Mouse (Mus musculus) lung, embryonic 15.5 days (tissue): ENCODE results near the gene Zbtb48. TPM values are rescaled to one million over a fixed set of nuclear protein-coding genes. Genes with fewer than 3 reads are reported as not detected.

Experiments
- ATAC-seq: fragments of 200-750 bp; cut with Nextera tagmentation; 2 replicates; pipeline ENCODE4 v1.8.0; 2017; ENCODE audit warnings: moderate number of reproducible peaks, borderline replicate concordance; ENCODE audit not compliant: low FRiP score, low TSS enrichment; ENCODE audit errors: extremely low read depth
- H3K27ac ChIP-seq: fragments of 300-500 bp; sonication (generic); 2 replicates; pipeline ENCODE4 v1.5.1; 2015; ENCODE audit warnings: moderate library complexity, mild to moderate bottlenecking, inconsistent platforms
- H3K27me3 ChIP-seq: fragments of 300-500 bp; sonication (generic); 2 replicates; pipeline ENCODE4 v1.6.1; 2015; ENCODE audit warnings: inconsistent platforms
- H3K36me3 ChIP-seq: fragments of 300-500 bp; sonication (generic); 2 replicates; pipeline ENCODE4 v1.6.1; 2015; ENCODE audit warnings: inconsistent platforms
- H3K4me1 ChIP-seq: fragments of 300-500 bp; sonication (generic); 2 replicates; pipeline ENCODE4 v1.6.1; 2015; ENCODE audit warnings: inconsistent platforms
- H3K4me2 ChIP-seq: fragments of 300-500 bp; sonication (generic); 2 replicates; pipeline ENCODE4 v1.6.1; 2015; ENCODE audit warnings: inconsistent platforms, mild to moderate bottlenecking, moderate library complexity
- H3K4me3 ChIP-seq: fragments of 300-500 bp; sonication (generic); 2 replicates; pipeline ENCODE4 v1.5.1; 2015; ENCODE audit warnings: mild to moderate bottlenecking, inconsistent platforms
- H3K9ac ChIP-seq: fragments of 300-500 bp; sonication (generic); 2 replicates; pipeline ENCODE4 v1.6.1; 2015; ENCODE audit warnings: inconsistent platforms
- H3K9me3 ChIP-seq: fragments of 300-500 bp; sonication (generic); 2 replicates; pipeline ENCODE4 v1.6.1; 2016; ENCODE audit warnings: inconsistent platforms
- WGBS: fragments of 180-500 bp; shearing (Covaris S2); methylation state at CpG from one replicate; pipeline ENCODE4 v1.1.7; 2015; 5-methylcytosine and 5-hydroxymethylcytosine counted together
- polyA plus RNA-seq: library from polyadenylated mRNA; unstranded; fragments of >200 nt; fragmentation: Nextera tagmentation; extraction: Ambion mirVana; gene quantifications from 2 replicates; pipeline ENCODE4 v1.2.1, GENCODE M21; 2015

Gene Zbtb48
- polyA plus RNA-seq, 1 experiment from 2014 or later = 19.0 TPM

DNA sequence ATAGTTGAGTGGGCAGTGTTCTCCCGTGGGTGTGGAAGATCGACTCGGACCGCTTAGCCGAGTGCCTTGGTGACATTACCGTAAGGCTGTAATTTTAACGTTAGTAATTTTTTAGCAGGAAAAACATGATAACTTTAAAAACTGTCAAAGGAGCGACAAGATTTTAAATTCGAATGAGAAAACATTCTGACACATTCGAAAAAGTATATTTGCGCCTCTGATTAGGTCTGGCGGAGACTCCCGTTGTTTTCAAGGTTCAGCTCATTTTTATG, 30.6 kb downstream of the Zbtb48 start:
- no peaks in the 10 kb centered on the region for H3K27me3 ChIP-seq
- peak overlapping the region; percentile 66 for H3K4me2 ChIP-seq
- H3K9me3 ChIP-seq = no peaks in the 10 kb centered on the region
- WGBS = 1% methylated on average over 13 of the region's 13 CpGs
- H3K36me3 ChIP-seq = peaks cover 10% of the 10 kb centered on the region
- H3K4me1 ChIP-seq = peaks cover 32% of the 10 kb centered on the region
- H3K9ac ChIP-seq = peak overlapping the region; percentile 80
- H3K4me3 ChIP-seq = peak overlapping the region; percentile 100
- ATAC-seq = no peak
- H3K27ac ChIP-seq = peak overlapping the region; percentile 80

GRCm38 (mm10) chr4:151996173-151996950, 31.1 kb downstream of the Zbtb48 start, which contains the start of gene Phf13:
Gene Phf13, minus strand, starts transcription at chr4:151996258.
- H3K27ac ChIP-seq = peak within 1 kb of the TSS; percentile 87
- no peaks in the 10 kb centered on the region for H3K27me3 ChIP-seq
- WGBS = 1% methylated on average over 88 of the region's 94 CpGs
- peak; percentile 97 for ATAC-seq
- peak within 1 kb of the TSS; percentile 80 for H3K9ac ChIP-seq
- H3K4me2 ChIP-seq = peak within 1 kb of the TSS; percentile 93
- H3K36me3 ChIP-seq = peaks cover 16% of the 10 kb centered on the region
- H3K9me3 ChIP-seq = no peaks in the 10 kb centered on the region
- peak within 1 kb of the TSS; percentile 100 for H3K4me3 ChIP-seq
- peaks cover 32% of the 10 kb centered on the region for H3K4me1 ChIP-seq

DNA sequence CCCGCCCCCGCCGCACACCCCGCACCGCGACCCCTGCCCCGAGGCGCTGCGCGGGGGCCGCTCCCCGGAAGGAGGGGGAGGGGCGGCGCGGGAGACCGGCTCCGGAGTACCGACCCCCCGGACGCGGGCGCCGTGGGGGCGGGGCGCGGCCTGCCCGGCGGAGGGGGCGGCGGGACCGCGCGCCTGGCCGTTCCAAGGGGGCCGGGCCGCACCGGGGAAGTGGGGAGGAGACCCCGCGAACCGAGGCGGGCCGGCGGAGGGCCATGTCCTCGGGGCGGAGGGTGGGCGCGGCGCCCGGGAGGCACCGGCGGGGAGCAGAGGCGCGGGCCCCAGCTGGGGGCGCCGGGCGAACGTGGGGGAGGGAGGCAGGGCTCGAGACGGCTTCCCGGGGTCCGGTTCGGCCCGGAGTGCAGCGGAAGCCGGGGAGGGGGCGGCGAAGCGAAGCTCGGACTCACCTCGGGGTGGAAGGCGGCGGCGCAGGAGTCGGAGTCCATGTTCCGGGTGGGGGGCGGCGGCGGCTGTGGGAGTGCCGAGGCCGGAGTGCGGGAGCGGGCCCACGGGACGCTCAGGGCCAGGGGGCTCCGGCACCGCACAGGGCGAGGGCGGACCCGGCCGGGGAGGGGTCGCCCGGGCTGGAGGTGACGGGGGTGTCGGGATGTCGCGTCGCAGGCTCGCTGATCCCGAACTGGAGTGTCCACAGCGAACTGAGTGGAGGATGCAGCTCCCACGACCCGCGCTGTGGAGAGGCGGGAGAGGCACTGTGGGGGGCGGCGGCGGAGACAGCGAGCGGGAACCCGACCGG, 31.9 kb downstream of the Zbtb48 start:
- H3K27ac ChIP-seq = peak overlapping the region; percentile 87
- peak overlapping the region; percentile 80 for H3K9ac ChIP-seq
- WGBS = under 1% methylated on average over 80 of the region's 111 CpGs
- peaks cover 29% of the 10 kb centered on the region for H3K4me1 ChIP-seq
- peak overlapping the region; percentile 93 for H3K4me2 ChIP-seq
- ATAC-seq = peak; percentile 35; the same call in 1 of the 2 replicates
- no peaks in the 10 kb centered on the region for H3K9me3 ChIP-seq
- no peaks in the 10 kb centered on the region for H3K27me3 ChIP-seq
- H3K4me3 ChIP-seq = peak overlapping the region; percentile 100
- H3K36me3 ChIP-seq = peaks cover 24% of the 10 kb centered on the region

DNA sequence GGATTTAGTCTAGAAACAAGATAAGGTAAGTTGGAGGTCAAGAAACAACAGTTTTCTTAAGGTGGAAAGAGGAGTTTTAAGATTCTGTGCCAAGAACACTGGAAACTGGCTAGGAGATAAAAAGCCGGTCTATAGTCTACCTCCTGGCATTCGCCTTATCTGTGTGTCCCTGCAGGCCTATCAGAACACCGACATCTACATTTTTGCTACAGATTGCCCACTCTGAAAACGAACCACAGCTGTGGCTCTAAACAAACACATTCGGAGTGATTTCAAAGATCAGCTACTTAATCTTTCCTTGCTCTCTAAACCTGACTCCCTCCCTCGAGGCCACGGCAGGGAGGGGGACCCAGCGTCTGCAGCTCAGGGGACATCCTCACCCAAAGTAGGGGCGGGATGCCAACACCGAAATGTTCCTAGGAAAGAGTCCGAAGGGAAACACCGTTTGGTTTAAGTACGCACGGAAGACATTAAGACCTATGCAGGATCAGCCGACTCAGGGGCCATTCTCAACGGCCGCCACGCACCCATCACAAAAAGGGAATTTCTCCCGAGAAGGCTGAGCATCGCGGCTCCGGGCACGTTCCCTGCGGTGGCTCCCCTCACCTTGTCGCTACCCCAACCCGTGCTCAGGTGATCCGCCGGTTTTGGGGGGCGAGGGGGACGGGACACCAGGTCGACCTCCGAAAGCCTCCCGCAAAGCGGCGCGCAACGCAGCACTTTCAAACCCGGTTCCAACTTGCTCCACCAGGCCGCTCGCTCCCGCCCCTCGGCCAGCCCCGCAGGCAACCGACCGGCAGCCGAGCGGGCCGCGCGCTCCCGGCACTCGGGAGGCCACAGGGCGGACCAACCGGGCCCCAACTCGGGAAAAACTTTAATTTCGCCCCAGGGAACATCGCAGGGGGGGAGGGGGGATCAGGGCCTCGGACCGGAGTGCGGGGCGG, 33.0 kb downstream of the Zbtb48 start:
- Histone ChIP-seq H3K4me3 (peak overlapping the region; percentile 100), H3K4me1 (peaks cover 29% of the 10 kb centered on the region), H3K4me2 (peak overlapping the region; percentile 93), H3K27ac (peak overlapping the region; percentile 87), H3K27me3 (no peaks in the 10 kb centered on the region), H3K36me3 (peaks cover 30% of the 10 kb centered on the region), H3K9me3 (no peaks in the 10 kb centered on the region), H3K9ac (peak overlapping the region; percentile 80)
- peak; percentile 0; the same call in 1 of the 2 replicates for ATAC-seq
- 1% methylated on average over 57 of the region's 61 CpGs for WGBS

- Histone ChIP-seq H3K9ac (0 out of 2 replicates have a peak overlapping the region, but pooled peaks have one; percentile 7), H3K27ac (0 out of 2 replicates have a peak overlapping the region, but pooled peaks have one; percentile 15), H3K27me3 (no peaks in the 10 kb centered on the region), H3K4me2 (peak overlapping the region; percentile 12), H3K9me3 (no peaks in the 10 kb centered on the region), H3K4me1 (peaks cover 36% of the 10 kb centered on the region), H3K36me3 (peaks cover 30% of the 10 kb centered on the region), H3K4me3 (no peak overlapping the region; the same call in 1 of the 2 replicates)
- 40% methylated on average over 6 of the region's 6 CpGs for WGBS
- ATAC-seq = no peak
Observed at GRCm38 (mm10) chr4:151993035-151993434, 34.4 kb downstream of the Zbtb48 start.

DNA sequence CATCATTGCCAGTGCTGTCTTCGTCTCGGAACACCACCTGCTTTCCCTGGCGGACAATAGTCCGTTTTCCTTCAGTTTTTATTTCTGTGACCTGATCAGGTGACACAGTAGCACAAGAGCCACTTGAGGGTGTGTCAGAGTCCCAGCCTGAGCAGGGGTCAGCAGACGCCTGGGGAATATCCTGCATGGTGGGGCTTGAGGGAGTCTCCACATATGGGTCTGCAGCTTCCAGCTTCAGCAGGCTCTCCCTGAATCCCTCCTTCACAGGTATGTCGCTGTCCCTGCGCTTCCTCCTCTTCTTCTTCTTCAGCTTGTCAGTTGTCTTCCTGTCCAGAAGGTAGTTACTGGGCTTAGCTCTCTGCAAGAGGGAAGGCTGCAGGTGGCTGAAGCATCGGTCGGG, 35.4 kb downstream of the Zbtb48 start:
- H3K27ac ChIP-seq = no peak overlapping the region
- no peak for ATAC-seq
- H3K4me1 ChIP-seq = peaks cover 40% of the 10 kb centered on the region
- WGBS = 86% methylated on average over 9 of the region's 9 CpGs
- no peak overlapping the region for H3K9ac ChIP-seq
- H3K36me3 ChIP-seq = peaks cover 30% of the 10 kb centered on the region
- H3K4me2 ChIP-seq = no peak overlapping the region
- H3K27me3 ChIP-seq = no peaks in the 10 kb centered on the region
- H3K4me3 ChIP-seq = no peak overlapping the region
- H3K9me3 ChIP-seq = no peaks in the 10 kb centered on the region

- H3K27me3 ChIP-seq = no peaks in the 10 kb centered on the region
- H3K9ac ChIP-seq = peak overlapping the region; percentile 98
- peak overlapping the region; percentile 98 for H3K4me3 ChIP-seq
- H3K4me2 ChIP-seq = peak overlapping the region; percentile 88
- H3K36me3 ChIP-seq = peaks cover 30% of the 10 kb centered on the region
- peaks cover 45% of the 10 kb centered on the region for H3K4me1 ChIP-seq
- 24% methylated on average over 6 of the region's 6 CpGs for WGBS
- peak; percentile 13; the same call in 1 of the 2 replicates for ATAC-seq
- H3K27ac ChIP-seq = peak overlapping the region; percentile 88
- H3K9me3 ChIP-seq = no peaks in the 10 kb centered on the region
Observed at GRCm38 (mm10) chr4:151989110-151989488, 38.4 kb downstream of the Zbtb48 start.

GRCm38 (mm10) chr4:151988342-151989109, 38.9 kb downstream of the Zbtb48 start, which contains the start of gene Thap3:
Gene Thap3, minus strand, starts transcription at chr4:151988997.
- Histone ChIP-seq H3K4me2 (peak within 1 kb of the TSS; percentile 88), H3K9me3 (no peaks in the 10 kb centered on the region), H3K27ac (peak within 1 kb of the TSS; percentile 88), H3K4me1 (peaks cover 40% of the 10 kb centered on the region), H3K9ac (peak within 1 kb of the TSS; percentile 98), H3K4me3 (peak within 1 kb of the TSS; percentile 98), H3K36me3 (peaks cover 30% of the 10 kb centered on the region), H3K27me3 (no peaks in the 10 kb centered on the region)
- ATAC-seq = peak; percentile 63; the same call in 1 of the 2 replicates
- WGBS = under 1% methylated on average over 53 of the region's 54 CpGs

DNA sequence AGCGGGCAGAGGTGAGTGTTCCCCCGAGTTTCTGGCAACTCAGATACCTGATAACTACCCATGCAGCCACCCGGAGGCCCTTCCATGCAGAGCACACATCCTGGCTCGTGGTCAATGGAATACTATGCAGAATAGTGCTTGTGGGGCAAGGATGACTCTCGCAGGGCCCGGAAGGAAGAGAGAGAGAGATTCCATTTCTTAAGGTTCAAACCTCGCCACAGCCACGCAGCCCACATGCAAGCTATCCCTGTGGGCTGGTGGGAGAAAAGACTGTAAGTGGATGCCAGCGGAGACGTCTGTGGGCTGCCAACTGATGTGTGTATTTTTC, 39.5 kb downstream of the Zbtb48 start:
- H3K36me3 ChIP-seq = peaks cover 30% of the 10 kb centered on the region
- ATAC-seq = no peak
- H3K9me3 ChIP-seq = no peaks in the 10 kb centered on the region
- H3K27me3 ChIP-seq = no peaks in the 10 kb centered on the region
- H3K9ac ChIP-seq = peak overlapping the region; percentile 98
- peak overlapping the region; percentile 88 for H3K4me2 ChIP-seq
- 13% methylated on average over 10 of the region's 10 CpGs for WGBS
- peak overlapping the region; percentile 88 for H3K27ac ChIP-seq
- H3K4me1 ChIP-seq = peaks cover 34% of the 10 kb centered on the region
- H3K4me3 ChIP-seq = peak overlapping the region; percentile 98

DNA sequence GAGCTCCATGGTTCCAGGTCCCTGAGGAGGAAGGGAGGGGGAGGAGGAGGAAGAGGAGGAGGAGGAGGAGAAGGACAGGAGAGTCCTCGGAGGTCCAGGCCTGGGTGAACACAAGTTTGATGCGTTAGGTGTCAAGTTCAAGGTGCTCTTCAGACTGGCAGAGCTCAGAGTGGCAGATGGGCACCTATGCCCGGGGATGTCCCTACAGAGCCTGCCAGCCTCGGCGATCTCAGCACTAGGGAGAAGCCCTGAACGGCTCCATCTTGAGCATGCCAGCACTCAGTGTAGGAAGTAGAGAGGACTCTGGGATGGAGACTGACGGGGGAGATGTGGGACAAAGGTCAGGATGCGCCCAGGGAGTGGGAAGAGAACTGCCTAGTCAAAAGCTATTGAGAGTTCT, 40.8 kb downstream of the Zbtb48 start:
- Histone ChIP-seq H3K36me3 (peaks cover 25% of the 10 kb centered on the region), H3K9me3 (no peaks in the 10 kb centered on the region), H3K27me3 (no peaks in the 10 kb centered on the region), H3K9ac (no peak overlapping the region), H3K4me1 (peaks cover 30% of the 10 kb centered on the region), H3K4me3 (no peak overlapping the region), H3K27ac (no peak overlapping the region), H3K4me2 (no peak overlapping the region)
- 60% methylated on average over 8 of the region's 8 CpGs for WGBS
- no peak for ATAC-seq

GRCm38 (mm10) chr4:151985886-151986285, 41.6 kb downstream of the Zbtb48 start:
- Histone ChIP-seq H3K4me1 (peaks cover 30% of the 10 kb centered on the region), H3K27me3 (no peaks in the 10 kb centered on the region), H3K4me3 (no peak overlapping the region), H3K4me2 (no peak overlapping the region), H3K36me3 (peaks cover 21% of the 10 kb centered on the region), H3K9me3 (no peaks in the 10 kb centered on the region), H3K27ac (no peak overlapping the region), H3K9ac (no peak overlapping the region)
- 28% methylated on average over 10 of the region's 10 CpGs for WGBS
- no peak for ATAC-seq
